Mouse (Mus musculus) ES-E14 (cell line): Measurements from ENCODE around the gene Prkag2. TPM values are rescaled to one million over a fixed set of nuclear protein-coding genes. Genes with fewer than 3 reads are reported as not detected.

ENCODE experiments used
- DNase-seq: peaks from one replicate; pipeline ENCODE4 v3.0.0-alpha.2; 2013; ENCODE audit warnings: low read depth, low spot score
- H3K27ac ChIP-seq: 2 replicates; pipeline ENCODE4 v1.5.1; 2012; ENCODE audit warnings: low read depth, mild to moderate bottlenecking, low read length, moderate library complexity, mixed read lengths; ENCODE audit not compliant: poor library complexity, insufficient read depth, severe bottlenecking
- H3K36me3 ChIP-seq: 2 replicates; pipeline ENCODE4 v1.6.1; 2012; ENCODE audit warnings: mild to moderate bottlenecking, low read length, moderate library complexity, mixed read lengths; ENCODE audit not compliant: control insufficient read depth, poor library complexity, insufficient read depth, severe bottlenecking
- H3K4me1 ChIP-seq, 2 experiments: fragments of 150-350 bp in 1 of 2; sonication (generic) in 1 of 2; 2 replicates each; pipeline ENCODE4 v1.6.1; 2012; ENCODE audit warnings: low read length in 2 of 2, mild to moderate bottlenecking in 1 of 2, mixed read lengths in 1 of 2; ENCODE audit not compliant: control insufficient read depth in 2 of 2, insufficient read depth in 2 of 2, poor library complexity in 1 of 2
- H3K4me3 ChIP-seq, 2 experiments: fragments of 150-350 bp in 1 of 2; sonication (generic) in 1 of 2; 2 replicates each; pipeline ENCODE4 v1.5.1; 2012; ENCODE audit warnings: low read length in 2 of 2, low read depth in 1 of 2, mild to moderate bottlenecking in 1 of 2, mixed read lengths in 1 of 2; ENCODE audit not compliant: insufficient read depth in 1 of 2, poor library complexity in 1 of 2, severe bottlenecking in 1 of 2
- H3K9ac ChIP-seq: 2 replicates; pipeline ENCODE4 v1.6.1; 2012; ENCODE audit warnings: low read depth, mild to moderate bottlenecking, low read length, mixed read lengths; ENCODE audit not compliant: poor library complexity, insufficient read depth, severe bottlenecking
- H3K9me3 ChIP-seq: fragments of 150-350 bp; sonication (generic); 2 replicates; pipeline ENCODE4 v1.6.1; 2012; ENCODE audit warnings: low read depth, mild to moderate bottlenecking, low read length; ENCODE audit not compliant: control insufficient read depth, insufficient read depth
- CHD2 ChIP-seq: IDR thresholded peaks from 2 replicates; pipeline ENCODE4 v1.6.1; 2014; ENCODE audit warnings: mild to moderate bottlenecking, low read depth, low read length, inconsistent platforms
- HCFC1 ChIP-seq: IDR thresholded peaks from 2 replicates; pipeline ENCODE4 v1.6.1; 2012; ENCODE audit warnings: low read length, inconsistent platforms, borderline replicate concordance; ENCODE audit not compliant: insufficient read depth
- MAFK ChIP-seq: IDR thresholded peaks from 2 replicates; pipeline ENCODE4 v1.6.1; 2014; ENCODE audit warnings: mild to moderate bottlenecking, low read depth, low read length, inconsistent platforms; ENCODE audit not compliant: insufficient read depth
- ZC3H11A ChIP-seq: IDR thresholded peaks from 2 replicates; pipeline ENCODE4 v1.6.1; 2012; ENCODE audit warnings: low read depth, mild to moderate bottlenecking, inconsistent platforms, low read length, borderline replicate concordance
- ZNF384 ChIP-seq: IDR thresholded peaks from 2 replicates; pipeline ENCODE4 v1.6.1; 2012; ENCODE audit warnings: low read depth, low read length, inconsistent platforms
- in situ Hi-C, 2 experiments: fragments of 600-800 bp; cut with MboI; formaldehyde crosslinking; loops; one replicate each; pipeline ENCODE4 v1.15.1; 2025; ENCODE audit warnings: low sequenced_read_pairs in 2 of 2, inconsistent platforms in 1 of 2; ENCODE audit not compliant: unreplicated experiment in 2 of 2
- total RNA-seq: library from RNA; depleted of rRNA; stranded (reverse); fragments of 300-350 nt; gene quantifications from 2 replicates; pipeline ENCODE4 v1.2.3, GENCODE M21; 2012

Gene Prkag2
- total RNA-seq, 1 experiment, result 10.5 TPM

DNA sequence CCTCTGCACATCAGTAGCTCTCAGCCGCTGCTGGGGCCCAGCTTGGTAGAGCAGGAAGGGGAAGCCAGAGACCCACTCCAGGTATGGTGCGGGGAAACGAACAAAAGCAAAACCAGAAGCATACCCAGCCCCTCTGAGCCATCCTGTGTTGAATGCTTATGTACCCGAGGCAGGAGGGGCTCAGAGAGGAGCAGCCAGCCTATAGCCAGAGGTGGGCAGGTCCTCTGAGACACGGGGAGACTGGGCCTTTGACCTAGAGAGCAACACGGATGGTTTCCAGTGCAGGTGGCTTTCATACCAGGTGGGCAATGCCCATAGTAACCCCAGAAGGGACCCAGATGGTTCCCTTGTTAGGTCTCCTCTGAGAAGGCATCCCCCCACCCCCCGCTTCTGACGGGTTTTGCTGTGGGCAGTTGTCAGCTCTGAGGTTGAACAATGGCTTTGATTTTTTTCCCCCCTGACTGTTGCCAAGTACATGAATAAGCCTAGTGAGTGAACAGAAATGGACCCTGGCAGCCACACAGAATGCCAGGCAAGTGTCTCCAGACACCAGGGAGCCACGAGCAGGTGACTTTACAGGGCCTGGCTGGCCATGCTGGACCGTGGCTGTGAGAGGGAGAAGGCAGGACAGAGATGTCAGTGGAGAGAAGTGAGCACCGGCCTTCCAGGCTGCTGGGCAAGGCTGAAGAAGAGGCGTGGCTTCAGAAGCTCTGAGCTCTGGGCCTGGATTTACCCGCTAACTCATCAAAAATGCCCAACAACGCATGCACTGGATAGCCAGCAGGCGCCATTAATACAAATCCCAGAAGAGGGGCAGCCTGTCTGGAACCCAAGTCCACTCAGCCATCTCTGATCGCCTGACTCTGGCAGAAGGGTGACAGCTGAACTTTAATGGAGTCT, 147.3 kb downstream of the Prkag2 start:
- Histone ChIP-seq H3K4me3 (no peak overlapping the region), H3K9me3 (no peaks in the 10 kb centered on the region), H3K9ac (no peak overlapping the region), H3K27ac (no peak overlapping the region), H3K36me3 (no peaks in the 10 kb centered on the region), H3K4me1 (no peaks in the 10 kb centered on the region)
- TF ChIP-seq ZC3H11A (no peak), ZNF384 (no peak), CHD2 (no peak), HCFC1 (no peak), MAFK (no peak)
- in situ Hi-C loops, result no loop called here
- no peak for DNase-seq

DNA sequence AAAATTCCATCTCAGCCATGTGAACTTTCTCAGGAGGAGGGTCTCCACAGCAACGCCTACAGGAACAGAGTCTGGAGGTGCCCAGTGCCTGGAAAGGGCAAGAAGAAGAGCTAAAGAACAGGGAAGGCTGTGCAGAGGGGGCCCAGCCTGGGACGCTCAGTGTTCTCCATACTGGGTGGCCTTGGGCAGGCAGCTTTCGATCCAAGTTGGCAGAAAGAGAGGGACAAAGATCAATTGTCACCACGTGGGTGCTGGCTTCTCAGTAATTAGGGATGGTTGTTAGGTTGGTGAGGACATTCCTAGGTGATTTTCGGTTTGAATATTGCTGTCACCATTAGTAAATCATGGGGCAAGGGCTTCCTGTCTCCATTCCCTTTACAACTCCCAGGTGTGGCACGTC, 148.2 kb downstream of the Prkag2 start:
- no peak for DNase-seq
- no peaks in the 10 kb centered on the region for H3K4me1 ChIP-seq
- H3K36me3 ChIP-seq, result no peaks in the 10 kb centered on the region
- in situ Hi-C loops, result no loop called here
- H3K9ac ChIP-seq, result no peak overlapping the region
- no peaks in the 10 kb centered on the region for H3K9me3 ChIP-seq
- no peak for TF ChIP-seq MAFK
- TF ChIP-seq HCFC1, result no peak
- TF ChIP-seq ZC3H11A, result no peak
- no peak for TF ChIP-seq ZNF384
- TF ChIP-seq CHD2, result no peak
- no peak overlapping the region for H3K27ac ChIP-seq
- H3K4me3 ChIP-seq, result no peak overlapping the region

DNA sequence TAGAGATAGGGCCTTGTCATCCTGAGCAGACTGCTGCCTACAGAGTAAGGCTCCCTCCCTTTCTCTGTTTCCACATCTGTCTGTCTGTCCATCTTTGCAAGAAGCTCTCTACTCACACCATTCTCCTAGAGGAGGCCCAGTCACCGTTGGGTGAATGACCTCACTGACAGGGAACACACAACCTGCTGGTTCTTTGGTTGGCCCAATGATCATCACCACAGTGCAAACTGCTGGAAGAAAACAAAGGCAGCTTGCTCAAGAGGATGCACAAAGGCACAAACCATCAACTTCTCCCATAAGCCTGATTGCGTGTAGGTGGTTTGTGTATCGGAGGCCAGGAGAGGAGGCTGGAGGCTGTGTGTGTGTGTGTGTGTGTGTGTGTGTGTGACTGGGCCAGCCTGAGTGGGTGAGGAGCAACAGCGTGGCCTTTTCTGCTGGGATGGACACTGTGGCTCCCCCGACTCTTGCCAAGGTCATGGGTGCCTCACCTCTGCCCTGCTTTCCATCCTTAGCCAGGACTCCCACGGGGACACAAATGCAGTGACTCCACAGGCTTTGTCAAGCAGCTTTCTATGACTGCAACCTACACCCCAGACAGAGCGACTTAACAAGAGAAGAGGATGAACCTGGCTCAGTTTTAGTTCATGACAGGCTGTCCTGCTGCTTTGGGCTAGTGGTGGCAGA, 149.4 kb downstream of the Prkag2 start:
- no peak overlapping the region for H3K4me3 ChIP-seq
- no peaks in the 10 kb centered on the region for H3K4me1 ChIP-seq
- no peak for TF ChIP-seq CHD2
- no peak for TF ChIP-seq MAFK
- no peak for TF ChIP-seq ZC3H11A
- TF ChIP-seq ZNF384, result no peak
- TF ChIP-seq HCFC1, result no peak
- no peaks in the 10 kb centered on the region for H3K9me3 ChIP-seq
- H3K9ac ChIP-seq, result no peak overlapping the region
- in situ Hi-C loops, result no loop called here
- no peak overlapping the region for H3K27ac ChIP-seq
- no peaks in the 10 kb centered on the region for H3K36me3 ChIP-seq
- DNase-seq, result no peak

DNA sequence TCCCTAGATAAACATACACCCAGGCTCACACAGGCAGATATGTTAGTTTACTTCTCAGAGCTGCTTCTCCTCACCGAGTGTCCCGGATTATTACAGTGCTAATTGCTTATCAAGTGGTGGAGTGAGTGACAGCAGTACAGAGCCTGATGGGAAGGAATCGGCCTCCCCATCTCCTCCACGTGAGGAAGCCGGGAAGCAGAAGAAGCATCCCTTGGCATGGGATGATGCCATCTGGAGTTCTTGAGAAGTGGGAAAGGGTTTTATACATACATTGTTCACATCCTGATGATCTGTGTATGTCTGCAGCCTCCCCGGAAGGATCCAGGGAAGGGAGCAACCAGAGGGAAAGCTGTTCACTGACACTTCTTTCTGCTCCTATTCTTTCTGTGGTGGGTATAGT, 150.4 kb downstream of the Prkag2 start:
- in situ Hi-C loops, result no loop called here

More for the DNA sequence above, 150.4 kb downstream of the Prkag2 start:
- H3K9me3 ChIP-seq, result no peaks in the 10 kb centered on the region
- no peaks in the 10 kb centered on the region for H3K4me1 ChIP-seq
- no peak overlapping the region for H3K9ac ChIP-seq
- no peak overlapping the region for H3K4me3 ChIP-seq
- H3K36me3 ChIP-seq, result no peaks in the 10 kb centered on the region
- TF ChIP-seq HCFC1 (no peak), ZNF384 (no peak), MAFK (no peak), CHD2 (no peak), ZC3H11A (no peak)
- no peak for DNase-seq
- H3K27ac ChIP-seq, result no peak overlapping the region
